Mouse (Mus musculus) neural tube, embryonic 12.5 days (tissue): ENCODE measurements around the gene Bicral. TPM values are rescaled to one million over a fixed set of nuclear protein-coding genes. Genes with fewer than 3 reads are reported as not detected.
"Not testable (repeated sequence)": the region's sequence is repeated elsewhere in the genome, so short reads cannot be mapped to it uniquely, and the experiment has no call there.

Source experiments
- ATAC-seq: fragments of 200-750 bp; cut with Nextera tagmentation; 2 replicates; pipeline ENCODE4 v1.8.0; 2017; ENCODE audit warnings: low read depth, mild to moderate bottlenecking, moderate TSS enrichment, moderate library complexity; ENCODE audit not compliant: low FRiP score
- H3K27ac ChIP-seq: fragments of 300-500 bp; sonication (generic); 2 replicates; pipeline ENCODE4 v1.5.1; 2016
- H3K27me3 ChIP-seq: fragments of 300-500 bp; sonication (generic); replicated peaks from 2 replicates; pipeline ENCODE4 v1.6.1; 2016; ENCODE audit warnings: mild to moderate bottlenecking
- H3K36me3 ChIP-seq: fragments of 300-500 bp; sonication (generic); 2 replicates; pipeline ENCODE4 v1.6.1; 2016; ENCODE audit warnings: mild to moderate bottlenecking
- H3K4me1 ChIP-seq: fragments of 300-500 bp; sonication (generic); 2 replicates; pipeline ENCODE4 v1.6.1; 2016
- H3K4me2 ChIP-seq: fragments of 300-500 bp; sonication (generic); replicated peaks from 2 replicates; pipeline ENCODE4 v1.6.1; 2016; ENCODE audit warnings: mild to moderate bottlenecking
- H3K4me3 ChIP-seq: fragments of 300-500 bp; sonication (generic); 2 replicates; pipeline ENCODE4 v1.5.1; 2016
- H3K9ac ChIP-seq: fragments of 300-500 bp; sonication (generic); 2 replicates; pipeline ENCODE4 v1.6.1; 2016; ENCODE audit warnings: mild to moderate bottlenecking
- H3K9me3 ChIP-seq: fragments of 300-500 bp; sonication (generic); 2 replicates; pipeline ENCODE4 v1.6.1; 2016; ENCODE audit warnings: mild to moderate bottlenecking
- whole genome bisulfite sequencing: fragments of 180-500 bp; shearing (Covaris S2); methylation state at CpG from one replicate; pipeline ENCODE4 v1.1.7; 2016; 5-methylcytosine and 5-hydroxymethylcytosine counted together
- polyA plus RNA-seq: library from polyadenylated mRNA; unstranded; fragments of >200 nt; fragmentation: Nextera tagmentation; extraction: Ambion mirVana; gene quantifications from 2 replicates; pipeline ENCODE4 v1.2.1, GENCODE M21; 2016

The Bicral gene
- polyA plus RNA-seq, 1 experiment from 2014 or later = 8.0 TPM

- Histone ChIP-seq H3K27me3 (no peaks in the 10 kb centered on the region), H3K36me3 (peaks cover 60% of the 10 kb centered on the region), H3K9ac (no peak overlapping the region), H3K4me3 (no peak overlapping the region), H3K4me1 (peaks cover 21% of the 10 kb centered on the region), H3K27ac (no peak overlapping the region), H3K4me2 (no peak overlapping the region), H3K9me3 (no peaks in the 10 kb centered on the region)
- 91% methylated on average over 3 of the region's 3 CpGs for WGBS
- ATAC-seq = no peak
These were observed 82.2 kb downstream of the Bicral start for GRCm38 (mm10) chr17:46776087-46776486.

GRCm38 (mm10) chr17:46775070-46775469, 83.2 kb downstream of the Bicral start:
- Histone ChIP-seq H3K9me3 (no peaks in the 10 kb centered on the region), H3K4me2 (no peak overlapping the region), H3K27me3 (no peaks in the 10 kb centered on the region), H3K4me1 (peaks cover 19% of the 10 kb centered on the region), H3K9ac (no peak overlapping the region), H3K27ac (no peak overlapping the region), H3K4me3 (no peak overlapping the region), H3K36me3 (peaks cover 54% of the 10 kb centered on the region)
- 95% methylated on average over 9 of the region's 9 CpGs for WGBS
- no peak for ATAC-seq

GRCm38 (mm10) chr17:46774131-46774472, 84.2 kb downstream of the Bicral start:
- H3K4me3 ChIP-seq = no peak overlapping the region
- no peaks in the 10 kb centered on the region for H3K9me3 ChIP-seq
- ATAC-seq = no peak
- 40% methylated on average over 2 of the region's 2 CpGs for WGBS
- peaks cover 19% of the 10 kb centered on the region for H3K4me1 ChIP-seq
- peak overlapping the region; percentile 86 for H3K4me2 ChIP-seq
- 0 out of 2 replicates have a peak overlapping the region, but pooled peaks have one; percentile 13 for H3K9ac ChIP-seq
- H3K27me3 ChIP-seq = no peaks in the 10 kb centered on the region
- no peak overlapping the region for H3K27ac ChIP-seq
- peaks cover 46% of the 10 kb centered on the region for H3K36me3 ChIP-seq

DNA sequence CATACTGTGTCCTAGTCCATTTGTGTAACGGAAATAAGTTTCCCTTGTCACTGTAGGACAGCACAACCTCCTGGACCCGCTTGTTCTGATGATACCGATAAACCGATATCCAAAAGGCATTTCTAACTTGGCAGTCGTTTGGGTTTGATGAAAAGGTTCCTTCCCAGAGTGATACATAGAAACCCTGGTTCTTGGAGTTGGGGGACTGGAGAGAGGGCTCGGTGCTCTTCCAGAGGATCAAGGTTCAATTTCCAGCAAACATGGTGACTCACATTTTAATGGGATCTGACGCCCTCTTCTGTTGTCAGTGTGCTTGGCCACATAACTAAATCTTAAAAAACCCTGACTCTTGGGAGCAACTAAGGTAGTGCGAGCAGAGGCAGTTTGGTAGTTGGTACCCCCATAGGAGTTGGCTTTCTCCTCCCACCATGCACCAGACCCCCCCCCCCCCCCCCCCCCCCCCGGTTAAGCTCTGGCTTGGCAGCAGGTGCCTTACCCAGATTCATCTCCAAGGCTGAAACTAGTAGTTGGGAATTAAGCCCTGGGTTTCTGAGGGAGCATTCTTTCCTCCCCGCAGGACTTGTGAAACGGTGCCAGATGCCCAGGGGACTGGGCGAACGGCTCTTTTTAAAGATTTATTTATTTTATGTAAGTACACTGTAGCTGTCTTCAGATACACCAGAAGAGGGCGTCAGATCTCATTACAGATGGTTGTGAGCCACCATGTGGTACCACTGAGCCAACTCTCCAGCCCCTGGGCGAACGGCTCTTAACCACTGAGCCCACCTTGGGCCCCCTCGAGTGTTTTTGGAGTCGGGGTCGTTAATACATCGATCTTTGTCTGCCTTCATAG, 84.8 kb downstream of the Bicral start:
- ATAC-seq = 0 out of 2 replicates have a peak, but pooled peaks have one; percentile 1
- H3K27me3 ChIP-seq = no peaks in the 10 kb centered on the region
- H3K9me3 ChIP-seq = no peaks in the 10 kb centered on the region
- 7% methylated on average over 19 of the region's 20 CpGs for WGBS
- no peak overlapping the region for H3K27ac ChIP-seq
- peak overlapping the region; percentile 83 for H3K9ac ChIP-seq
- peak overlapping the region; percentile 86 for H3K4me2 ChIP-seq
- H3K4me3 ChIP-seq = peak overlapping the region; percentile 81
- peaks cover 19% of the 10 kb centered on the region for H3K4me1 ChIP-seq
- H3K36me3 ChIP-seq = peaks cover 40% of the 10 kb centered on the region

DNA sequence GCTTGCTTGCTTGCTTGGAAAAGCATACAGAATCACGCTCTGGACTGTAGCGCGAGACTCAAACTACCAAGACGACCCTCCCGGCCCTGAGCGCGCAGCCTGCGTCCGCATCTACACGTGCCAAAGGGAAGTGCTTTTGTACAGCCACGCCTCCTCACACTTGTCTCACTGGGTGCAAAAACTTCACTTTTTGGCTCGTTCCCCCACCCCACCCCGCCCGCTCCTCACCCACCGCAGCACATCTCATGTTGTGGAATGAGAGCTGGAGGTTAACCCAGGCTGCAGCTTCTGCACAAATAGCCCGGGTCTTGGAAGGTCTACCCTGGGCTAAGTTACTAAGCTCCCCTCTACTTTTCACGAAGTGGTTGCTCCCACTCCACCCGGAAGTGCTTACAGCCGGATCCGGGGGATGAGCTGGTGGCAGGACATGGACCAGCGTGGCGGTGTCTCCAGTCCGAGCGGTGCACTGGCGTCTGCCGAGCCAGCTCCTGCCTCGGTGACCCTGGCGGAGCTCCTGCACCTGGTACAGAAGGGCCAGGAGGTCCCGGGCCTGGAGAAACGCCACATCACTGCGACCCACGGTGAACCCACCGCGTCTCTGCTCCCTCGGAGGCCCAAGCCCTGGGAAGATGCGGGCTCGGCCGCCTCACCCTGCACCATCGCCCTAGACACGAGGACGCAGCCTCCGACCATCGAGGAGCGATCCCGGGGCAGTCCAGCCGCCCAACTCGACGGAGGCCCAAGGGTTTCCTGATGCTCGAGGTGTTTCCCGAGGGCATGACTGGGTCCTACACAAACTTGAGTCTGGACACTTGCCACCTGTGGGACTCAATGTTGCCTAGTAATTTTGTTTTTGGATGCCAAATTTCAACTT, 85.6 kb downstream of the Bicral start, which contains the start of gene 2310039H08Rik:
2310039H08Rik (plus strand) TSS at position 232 of the 874 bp plus-strand sequence.
- H3K4me3 ChIP-seq = peak within 1 kb of the TSS; percentile 81
- H3K4me1 ChIP-seq = peaks cover 19% of the 10 kb centered on the region
- peak within 1 kb of the TSS; percentile 38; the same call in 1 of the 2 replicates for H3K27ac ChIP-seq
- peak; percentile 89 for ATAC-seq
- H3K27me3 ChIP-seq = no peaks in the 10 kb centered on the region
- no peaks in the 10 kb centered on the region for H3K9me3 ChIP-seq
- H3K9ac ChIP-seq = peak within 1 kb of the TSS; percentile 83
- peak within 1 kb of the TSS; percentile 86 for H3K4me2 ChIP-seq
- peaks cover 31% of the 10 kb centered on the region for H3K36me3 ChIP-seq
- WGBS = under 1% methylated on average over 50 of the region's 50 CpGs

DNA sequence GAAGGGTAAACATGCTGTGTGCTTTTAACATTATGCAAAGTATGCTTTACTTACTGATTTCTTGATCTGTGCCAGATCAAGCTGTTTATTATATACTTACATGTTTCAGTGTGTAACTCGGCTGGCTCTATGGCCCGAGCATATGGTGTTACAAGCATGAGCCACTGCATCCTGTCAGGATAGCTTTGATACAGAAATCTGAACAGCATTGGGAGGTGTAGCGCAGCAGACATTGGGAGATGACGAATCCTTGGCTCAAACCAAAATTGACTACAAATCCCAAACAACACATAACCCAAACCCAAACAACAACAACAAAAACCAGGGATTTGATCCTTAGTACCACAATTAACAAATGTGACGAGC, 86.3 kb downstream of the Bicral start:
- Histone ChIP-seq H3K4me3 (peak overlapping the region; percentile 81), H3K9ac (peak overlapping the region; percentile 83), H3K4me2 (peak overlapping the region; percentile 86), H3K36me3 (peaks cover 25% of the 10 kb centered on the region), H3K27ac (no peak overlapping the region), H3K27me3 (no peaks in the 10 kb centered on the region), H3K9me3 (no peaks in the 10 kb centered on the region), H3K4me1 (peaks cover 19% of the 10 kb centered on the region)
- 10% methylated on average over 5 of the region's 5 CpGs for WGBS
- peak; percentile 46; the same call in 1 of the 2 replicates for ATAC-seq

GRCm38 (mm10) chr17:46771616-46772015, 86.7 kb downstream of the Bicral start:
- 66% methylated on average over 17 of the region's 17 CpGs for WGBS
- H3K4me3 ChIP-seq = no peak overlapping the region

GRCm38 (mm10) chr17:46771025-46771424, 87.3 kb downstream of the Bicral start:
- WGBS = 86% methylated on average over 4 of the region's 4 CpGs
- no peak overlapping the region for H3K4me3 ChIP-seq
- no peak overlapping the region for H3K9ac ChIP-seq
- H3K27ac ChIP-seq = no peak overlapping the region
- H3K4me1 ChIP-seq = peaks cover 19% of the 10 kb centered on the region
- no peaks in the 10 kb centered on the region for H3K9me3 ChIP-seq
- no peak overlapping the region for H3K4me2 ChIP-seq
- no peaks in the 10 kb centered on the region for H3K27me3 ChIP-seq
- H3K36me3 ChIP-seq = peaks cover 17% of the 10 kb centered on the region
- ATAC-seq = no peak

More at GRCm38 (mm10) chr17:46771616-46772015, 86.7 kb downstream of the Bicral start:
- H3K36me3 ChIP-seq = peaks cover 23% of the 10 kb centered on the region
- no peaks in the 10 kb centered on the region for H3K9me3 ChIP-seq
- ATAC-seq = no peak
- no peaks in the 10 kb centered on the region for H3K27me3 ChIP-seq
- no peak overlapping the region for H3K27ac ChIP-seq
- H3K9ac ChIP-seq = no peak overlapping the region
- peaks cover 19% of the 10 kb centered on the region for H3K4me1 ChIP-seq
- peak overlapping the region; percentile 86 for H3K4me2 ChIP-seq

GRCm38 (mm10) chr17:46770546-46770945, 87.7 kb downstream of the Bicral start:
- H3K9me3 ChIP-seq = no peaks in the 10 kb centered on the region
- no peak for ATAC-seq
- H3K4me2 ChIP-seq = no peak overlapping the region
- WGBS = 90% methylated on average over 11 of the region's 11 CpGs
- H3K36me3 ChIP-seq = peaks cover 12% of the 10 kb centered on the region
- no peaks in the 10 kb centered on the region for H3K27me3 ChIP-seq
- no peak overlapping the region for H3K4me3 ChIP-seq
- no peak overlapping the region for H3K27ac ChIP-seq
- H3K4me1 ChIP-seq = peaks cover 19% of the 10 kb centered on the region
- no peak overlapping the region for H3K9ac ChIP-seq

DNA sequence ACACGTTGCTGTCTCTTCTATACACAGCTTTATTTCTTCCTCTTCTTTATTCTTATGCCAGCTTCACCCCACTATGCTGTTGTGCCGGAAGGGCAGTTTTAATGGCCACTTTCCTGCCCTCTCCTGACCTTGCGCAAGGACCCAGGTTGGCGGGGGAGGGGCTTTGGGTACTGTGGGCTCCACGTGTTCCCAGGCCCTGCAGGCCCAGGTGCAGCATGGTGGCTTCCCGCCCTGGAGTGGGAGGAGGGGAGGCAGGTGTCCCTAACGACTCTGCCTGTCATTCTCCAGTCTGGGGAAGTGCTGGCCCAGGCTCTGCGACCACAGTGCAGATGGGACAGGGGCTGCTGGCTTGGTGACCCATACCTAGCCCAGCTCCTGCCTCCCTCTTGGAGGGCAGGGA, 90.4 kb downstream of the Bicral start:
- Histone ChIP-seq H3K27me3 (no peaks in the 10 kb centered on the region), H3K4me2 (no peak overlapping the region), H3K27ac (no peak overlapping the region), H3K36me3 (no peaks in the 10 kb centered on the region), H3K4me1 (peaks cover 8% of the 10 kb centered on the region), H3K9me3 (no peaks in the 10 kb centered on the region), H3K9ac (no peak overlapping the region), H3K4me3 (no peak overlapping the region)
- WGBS = 47% methylated on average over 8 of the region's 8 CpGs
- no peak for ATAC-seq

- not testable (repeated sequence) for H3K9ac ChIP-seq, H3K4me1 ChIP-seq, H3K4me3 ChIP-seq, ATAC-seq, H3K27me3 ChIP-seq, H3K27ac ChIP-seq, H3K9me3 ChIP-seq, H3K4me2 ChIP-seq, H3K36me3 ChIP-seq
- 76% methylated on average over 9 of the region's 9 CpGs for WGBS
These were observed 93.4 kb downstream of the Bicral start for GRCm38 (mm10) chr17:46764916-46765315.

GRCm38 (mm10) chr17:46763544-46763943, 94.7 kb downstream of the Bicral start, which contains the start of gene Ptcra:
Ptcra (minus strand) TSS chr17:46763712.
- no peaks in the 10 kb centered on the region for H3K4me1 ChIP-seq
- 79% methylated on average over 2 of the region's 2 CpGs for WGBS
- no peaks in the 10 kb centered on the region for H3K36me3 ChIP-seq
- no peak within 1 kb of the TSS for H3K9ac ChIP-seq
- no peak within 1 kb of the TSS for H3K4me3 ChIP-seq
- H3K9me3 ChIP-seq = no peaks in the 10 kb centered on the region
- H3K4me2 ChIP-seq = no peak within 1 kb of the TSS
- no peak within 1 kb of the TSS for H3K27ac ChIP-seq
- H3K27me3 ChIP-seq = no peaks in the 10 kb centered on the region
- ATAC-seq = no peak
